Mouse (Mus musculus) embryonic facial prominence, embryonic 11.5 days (tissue): ENCODE measurements around the gene Uts2r. TPM values are rescaled to one million over a fixed set of nuclear protein-coding genes. Genes with fewer than 3 reads are reported as not detected.

Experiments used
- ATAC-seq: fragments of 200-750 bp; cut with Nextera tagmentation; replicated peaks from 2 replicates; pipeline ENCODE4 v1.8.0; 2017; ENCODE audit warnings: low read depth; ENCODE audit not compliant: insufficient number of reproducible peaks, low FRiP score, low TSS enrichment
- DNase-seq: peaks from one replicate; pipeline ENCODE4 v3.0.0-alpha.2; 2015; ENCODE audit warnings: low spot score
- H3K27ac ChIP-seq: fragments of 300-500 bp; sonication (generic); replicated peaks from 2 replicates; pipeline ENCODE4 v1.5.1; 2014; ENCODE audit warnings: mild to moderate bottlenecking, low read depth, low read length, control low read depth
- H3K27me3 ChIP-seq: fragments of 300-500 bp; sonication (generic); 2 replicates; pipeline ENCODE4 v1.6.1; 2014; ENCODE audit warnings: mild to moderate bottlenecking, low read length, moderate library complexity, mixed read lengths; ENCODE audit not compliant: control insufficient read depth, insufficient read depth
- H3K36me3 ChIP-seq: fragments of 300-500 bp; sonication (generic); replicated peaks from 2 replicates; pipeline ENCODE4 v1.6.1; 2014; ENCODE audit warnings: low read depth, mild to moderate bottlenecking, low read length, moderate library complexity, mixed read lengths; ENCODE audit not compliant: control insufficient read depth, insufficient read depth
- H3K4me1 ChIP-seq: fragments of 300-500 bp; sonication (generic); 2 replicates; pipeline ENCODE4 v1.6.1; 2014; ENCODE audit warnings: low read length, mixed read lengths; ENCODE audit not compliant: control insufficient read depth, insufficient read depth
- H3K4me2 ChIP-seq: fragments of 300-500 bp; sonication (generic); 2 replicates; pipeline ENCODE4 v1.6.1; 2014; ENCODE audit warnings: low read depth, mild to moderate bottlenecking, control low read depth, low read length, moderate library complexity
- H3K4me3 ChIP-seq: fragments of 300-500 bp; sonication (generic); 2 replicates; pipeline ENCODE4 v1.5.1; 2014; ENCODE audit warnings: low read depth, low read length, control low read depth
- H3K9ac ChIP-seq: fragments of 300-500 bp; sonication (generic); replicated peaks from 2 replicates; pipeline ENCODE4 v1.6.1; 2014; ENCODE audit warnings: mild to moderate bottlenecking, control low read depth, low read length
- H3K9me3 ChIP-seq: fragments of 300-500 bp; sonication (generic); replicated peaks from 2 replicates; pipeline ENCODE4 v1.6.1; 2016; ENCODE audit warnings: mild to moderate bottlenecking, low read length, inconsistent platforms, mixed read lengths; ENCODE audit not compliant: control insufficient read depth
- WGBS: fragments of 180-500 bp; shearing (Covaris S2); extraction: QIAGEN DNeasy Blood & Tissue Kit; methylation state at CpG from one replicate; pipeline ENCODE4 v1.1.7; 2014; 5-methylcytosine and 5-hydroxymethylcytosine counted together
- polyA plus RNA-seq: library from polyadenylated mRNA; unstranded; fragments of >200 nt; fragmentation: Nextera tagmentation; extraction: Ambion mirVana; gene quantifications from 2 replicates; pipeline ENCODE4 v1.2.1, GENCODE M21; 2014

The Uts2r gene
- polyA plus RNA-seq, 1 experiment from 2014 or later = not detected

DNA sequence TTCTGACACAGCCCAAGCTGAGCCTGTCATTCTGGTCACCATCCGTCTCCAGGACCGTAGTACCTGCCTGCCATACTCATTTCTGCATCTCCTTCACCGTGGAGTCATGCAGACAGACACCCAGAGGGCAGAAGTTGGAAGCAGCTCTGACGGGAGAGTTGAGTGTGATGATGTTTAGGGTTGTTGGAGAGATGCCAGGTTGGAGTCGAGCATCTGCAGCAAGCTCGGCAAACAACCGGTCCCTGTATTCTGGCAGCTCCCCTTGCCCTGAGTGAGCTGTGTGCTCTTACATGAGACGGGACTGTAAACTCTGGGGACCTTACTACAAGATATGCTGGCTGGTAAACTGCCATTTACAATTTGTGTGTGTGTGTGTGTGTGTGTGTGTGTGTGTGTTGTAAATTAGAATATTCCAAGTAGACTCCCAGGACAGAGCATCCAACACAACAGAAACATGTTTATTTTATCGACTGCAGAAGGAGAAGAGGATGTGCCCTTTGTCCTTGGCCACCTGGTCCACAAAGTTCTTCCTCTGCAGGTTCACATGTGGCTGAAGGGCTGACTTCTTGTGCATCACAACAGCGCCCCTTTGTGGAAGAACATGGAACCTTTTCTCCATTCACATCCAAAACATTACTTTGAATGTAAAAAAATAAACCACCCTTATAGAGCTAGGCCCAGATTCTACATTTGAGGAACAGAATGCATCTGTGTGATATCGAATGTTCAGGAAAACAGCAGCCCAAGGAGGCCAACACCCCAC lies 41.5 kb downstream of the Uts2r start:
- 71% methylated on average over 11 of the region's 11 CpGs for WGBS
- ATAC-seq = no peak
- no peak overlapping the region for H3K9ac ChIP-seq
- H3K36me3 ChIP-seq = no peaks in the 10 kb centered on the region
- no peaks in the 10 kb centered on the region for H3K27me3 ChIP-seq
- H3K9me3 ChIP-seq = no peaks in the 10 kb centered on the region
- no peak overlapping the region for H3K4me3 ChIP-seq
- no peak overlapping the region for H3K4me2 ChIP-seq
- H3K4me1 ChIP-seq = no peaks in the 10 kb centered on the region
- peak; percentile 54 for DNase-seq
- no peak overlapping the region for H3K27ac ChIP-seq

- no peak for ATAC-seq
- H3K4me3 ChIP-seq = peak overlapping the region; percentile 72
- H3K4me2 ChIP-seq = peak overlapping the region; percentile 64
- 2% methylated on average over 5 of the region's 5 CpGs for WGBS
- no peaks in the 10 kb centered on the region for H3K9me3 ChIP-seq
- no peaks in the 10 kb centered on the region for H3K36me3 ChIP-seq
- peak overlapping the region; percentile 2 for H3K9ac ChIP-seq
- no peak overlapping the region for H3K27ac ChIP-seq
- no peaks in the 10 kb centered on the region for H3K27me3 ChIP-seq
- DNase-seq = no peak
- no peaks in the 10 kb centered on the region for H3K4me1 ChIP-seq
Observed at GRCm38 (mm10) chr11:121203859-121204160, 43.7 kb downstream of the Uts2r start.

GRCm38 (mm10) chr11:121204161-121205006 lies 44.3 kb downstream of the Uts2r start, which contains the start of the genes Hexdc and Ogfod3:
Gene Hexdc, plus strand, starts transcription at chr11:121204433.
Gene Ogfod3, minus strand, starts transcription at chr11:121204711.
- Histone ChIP-seq H3K27me3 (no peaks in the 10 kb centered on the region), H3K9me3 (no peaks in the 10 kb centered on the region), H3K4me1 (no peaks in the 10 kb centered on the region), H3K4me3 (peak within 1 kb of the TSS; percentile 72), H3K9ac (peak within 1 kb of the TSS; percentile 81), H3K4me2 (peak within 1 kb of the TSS; percentile 64), H3K36me3 (no peaks in the 10 kb centered on the region), H3K27ac (peak within 1 kb of the TSS; percentile 61)
- peak; percentile 98 for ATAC-seq
- DNase-seq = peak; percentile 96
- WGBS = under 1% methylated on average over 53 of the region's 70 CpGs

Other genes with a start within 250 kb of the Uts2r start
- gene Ccdc57, start 227.4 kb upstream of the Uts2r start, polyA plus RNA-seq = 4.5 and 5.3 TPM in 2 replicates
- gene Slc16a3, start 211.8 kb upstream of the Uts2r start, polyA plus RNA-seq = 30.7 and 40.8 TPM in 2 replicates
- gene Csnk1d, start 168.9 kb upstream of the Uts2r start, polyA plus RNA-seq = 60.3 and 66.1 TPM in 2 replicates
- not detected in 2 replicates for gene Cd7, start 120.9 kb upstream of the Uts2r start, polyA plus RNA-seq
- gene Sectm1b, start 96.7 kb upstream of the Uts2r start, polyA plus RNA-seq = not detected in 2 replicates
- not detected in 2 replicates for gene Sectm1a, start 79.1 kb upstream of the Uts2r start, polyA plus RNA-seq
- gene Tex19.2, start 41.6 kb upstream of the Uts2r start, polyA plus RNA-seq = not detected in 2 replicates
- gene Tex19.1, start 14.1 kb upstream of the Uts2r start, polyA plus RNA-seq = 0.24 TPM in 1 of 2 replicates, not detected in the other
- gene Hexdc, start 44.2 kb downstream of the Uts2r start, polyA plus RNA-seq = 5.4 and 6.3 TPM in 2 replicates
- gene Ogfod3, start 44.4 kb downstream of the Uts2r start, polyA plus RNA-seq = 16.0 and 19.0 TPM in 2 replicates
- gene Cybc1, start 69.1 kb downstream of the Uts2r start, polyA plus RNA-seq = 30.2 and 38.1 TPM in 2 replicates
- 62.2 and 66.4 TPM in 2 replicates for gene Narf, start 77.0 kb downstream of the Uts2r start, polyA plus RNA-seq
- 13.4 and 18.1 TPM in 2 replicates for gene Foxk2, start 99.7 kb downstream of the Uts2r start, polyA plus RNA-seq
- gene Wdr45b, start 194.2 kb downstream of the Uts2r start, polyA plus RNA-seq = 117 and 119 TPM in 2 replicates
- gene Rab40b, start 228.0 kb downstream of the Uts2r start, polyA plus RNA-seq = 3.6 and 4.9 TPM in 2 replicates